Mouse (Mus musculus) stomach, embryonic 15.5 days (tissue): ENCODE data around the gene Pola2. TPM values are rescaled to one million over a fixed set of nuclear protein-coding genes. Genes with fewer than 3 reads are reported as not detected.

ENCODE experiments used
- ATAC-seq: fragments of 200-750 bp; cut with Nextera tagmentation; 2 replicates; pipeline ENCODE4 v1.8.0; 2017; ENCODE audit warnings: low read depth, moderate number of reproducible peaks, moderate TSS enrichment; ENCODE audit not compliant: insufficient read depth, low FRiP score
- H3K27ac ChIP-seq: fragments of 300-500 bp; sonication (generic); 2 replicates; pipeline ENCODE4 v1.5.1; 2015; ENCODE audit warnings: mild to moderate bottlenecking, inconsistent platforms
- H3K27me3 ChIP-seq: fragments of 300-500 bp; sonication (generic); replicated peaks from 2 replicates; pipeline ENCODE4 v1.6.1; 2015; ENCODE audit warnings: inconsistent platforms
- H3K36me3 ChIP-seq: fragments of 300-500 bp; sonication (generic); 2 replicates; pipeline ENCODE4 v1.6.1; 2015; ENCODE audit warnings: inconsistent platforms
- H3K4me1 ChIP-seq: fragments of 300-500 bp; sonication (generic); 2 replicates; pipeline ENCODE4 v1.6.1; 2015; ENCODE audit warnings: inconsistent platforms
- H3K4me2 ChIP-seq: fragments of 300-500 bp; sonication (generic); 2 replicates; pipeline ENCODE4 v1.6.1; 2015; ENCODE audit warnings: mild to moderate bottlenecking, inconsistent platforms
- H3K4me3 ChIP-seq: fragments of 300-500 bp; sonication (generic); replicated peaks from 2 replicates; pipeline ENCODE4 v1.5.1; 2015; ENCODE audit warnings: inconsistent platforms
- H3K9ac ChIP-seq: fragments of 300-500 bp; sonication (generic); 2 replicates; pipeline ENCODE4 v1.6.1; 2015; ENCODE audit warnings: inconsistent platforms
- H3K9me3 ChIP-seq: fragments of 300-500 bp; sonication (generic); 2 replicates; pipeline ENCODE4 v1.6.1; 2016; ENCODE audit warnings: inconsistent platforms
- WGBS: fragments of 180-500 bp; shearing (Covaris S2); methylation state at CpG from one replicate; pipeline ENCODE4 v1.1.7; 2015; 5-methylcytosine and 5-hydroxymethylcytosine counted together
- polyA plus RNA-seq: library from polyadenylated mRNA; unstranded; fragments of >200 nt; fragmentation: Nextera tagmentation; extraction: Ambion mirVana; gene quantifications from 2 replicates; pipeline ENCODE4 v1.2.1, GENCODE M21; 2015

The Pola2 gene
- polyA plus RNA-seq, 1 experiment from 2014 or later: 60.9 TPM

GRCm38 (mm10) chr19:5989585-5989984, 25.6 kb upstream of the Pola2 start:
- WGBS: 36% methylated on average over 6 of the region's 6 CpGs
- Histone ChIP-seq H3K4me2 (peak overlapping the region; percentile 37; the same call in 1 of the 2 replicates), H3K4me3 (no peak overlapping the region), H3K4me1 (peaks cover 18% of the 10 kb centered on the region), H3K27me3 (no peaks in the 10 kb centered on the region), H3K36me3 (0 out of 2 replicates have a peak, but pooled peaks cover 7% of the 10 kb centered on the region), H3K9ac (no peak overlapping the region), H3K27ac (no peak overlapping the region), H3K9me3 (no peaks in the 10 kb centered on the region)
- ATAC-seq: no peak

- Histone ChIP-seq H3K27me3 (no peaks in the 10 kb centered on the region), H3K4me2 (peak overlapping the region; percentile 37), H3K27ac (peak overlapping the region; percentile 36; the same call in 1 of the 2 replicates), H3K9ac (no peak overlapping the region), H3K4me1 (peaks cover 18% of the 10 kb centered on the region), H3K9me3 (no peaks in the 10 kb centered on the region), H3K36me3 (0 out of 2 replicates have a peak, but pooled peaks cover 7% of the 10 kb centered on the region), H3K4me3 (no peak overlapping the region)
- ATAC-seq: peak; percentile 68
- WGBS: 7% methylated on average over 13 of the region's 13 CpGs
Observed at GRCm38 (mm10) chr19:5988815-5989452, 24.9 kb upstream of the Pola2 start.

GRCm38 (mm10) chr19:5988027-5988814, 24.2 kb upstream of the Pola2 start:
- 46% methylated on average over 5 of the region's 5 CpGs for WGBS
- peak overlapping the region; percentile 37; the same call in 1 of the 2 replicates for H3K4me2 ChIP-seq
- no peak overlapping the region for H3K9ac ChIP-seq
- ATAC-seq: no peak
- no peak overlapping the region for H3K4me3 ChIP-seq
- no peaks in the 10 kb centered on the region for H3K27me3 ChIP-seq
- H3K4me1 ChIP-seq: peaks cover 18% of the 10 kb centered on the region
- H3K9me3 ChIP-seq: no peaks in the 10 kb centered on the region
- H3K27ac ChIP-seq: peak overlapping the region; percentile 36; the same call in 1 of the 2 replicates
- H3K36me3 ChIP-seq: 0 out of 2 replicates have a peak, but pooled peaks cover 7% of the 10 kb centered on the region

- Histone ChIP-seq H3K9me3 (no peaks in the 10 kb centered on the region), H3K4me1 (peaks cover 18% of the 10 kb centered on the region), H3K4me3 (no peak within 1 kb of the TSS), H3K27ac (no peak within 1 kb of the TSS), H3K36me3 (no peaks in the 10 kb centered on the region), H3K4me2 (no peak within 1 kb of the TSS), H3K27me3 (no peaks in the 10 kb centered on the region), H3K9ac (no peak within 1 kb of the TSS)
- 44% methylated on average over 4 of the region's 4 CpGs for WGBS
- no peak for ATAC-seq
Observed at GRCm38 (mm10) chr19:5986043-5986442, 22.0 kb upstream of the Pola2 start, which contains the start of gene Slc22a20. Slc22a20 (minus strand) TSS chr19:5986143.

GRCm38 (mm10) chr19:5980477-5980876, 16.5 kb upstream of the Pola2 start:
- ATAC-seq: no peak
- Histone ChIP-seq H3K9ac (no peak overlapping the region), H3K36me3 (no peaks in the 10 kb centered on the region), H3K4me1 (no peaks in the 10 kb centered on the region), H3K27me3 (no peaks in the 10 kb centered on the region), H3K4me2 (no peak overlapping the region), H3K9me3 (no peaks in the 10 kb centered on the region), H3K4me3 (no peak overlapping the region), H3K27ac (no peak overlapping the region)
- 74% methylated on average over 9 of the region's 9 CpGs for WGBS

- ATAC-seq: no peak
- no peak overlapping the region for H3K27ac ChIP-seq
- no peak overlapping the region for H3K4me2 ChIP-seq
- H3K4me3 ChIP-seq: no peak overlapping the region
- H3K9me3 ChIP-seq: no peaks in the 10 kb centered on the region
- H3K9ac ChIP-seq: no peak overlapping the region
- H3K36me3 ChIP-seq: no peaks in the 10 kb centered on the region
- H3K27me3 ChIP-seq: no peaks in the 10 kb centered on the region
- 62% methylated on average over 3 of the region's 3 CpGs for WGBS
- no peaks in the 10 kb centered on the region for H3K4me1 ChIP-seq
Observed at GRCm38 (mm10) chr19:5977717-5978116, 13.7 kb upstream of the Pola2 start.

GRCm38 (mm10) chr19:5975676-5976075, 11.7 kb upstream of the Pola2 start:
- no peak for ATAC-seq
- 73% methylated on average over 4 of the region's 4 CpGs for WGBS

GRCm38 (mm10) chr19:5975112-5975511, 11.1 kb upstream of the Pola2 start:
- Histone ChIP-seq H3K4me1 (no peaks in the 10 kb centered on the region), H3K9ac (no peak overlapping the region), H3K36me3 (no peaks in the 10 kb centered on the region), H3K27me3 (no peaks in the 10 kb centered on the region), H3K9me3 (no peaks in the 10 kb centered on the region), H3K4me3 (no peak overlapping the region), H3K27ac (no peak overlapping the region), H3K4me2 (no peak overlapping the region)
- 66% methylated on average over 4 of the region's 4 CpGs for WGBS
- no peak for ATAC-seq

More at GRCm38 (mm10) chr19:5975676-5976075, 11.7 kb upstream of the Pola2 start:
- no peak overlapping the region for H3K27ac ChIP-seq
- H3K4me1 ChIP-seq: no peaks in the 10 kb centered on the region
- H3K9me3 ChIP-seq: no peaks in the 10 kb centered on the region
- H3K36me3 ChIP-seq: no peaks in the 10 kb centered on the region
- no peak overlapping the region for H3K4me2 ChIP-seq
- no peak overlapping the region for H3K4me3 ChIP-seq
- H3K9ac ChIP-seq: no peak overlapping the region
- H3K27me3 ChIP-seq: no peaks in the 10 kb centered on the region

GRCm38 (mm10) chr19:5967664-5968063, 3.7 kb upstream of the Pola2 start:
- 78% methylated on average over 10 of the region's 10 CpGs for WGBS
- peak; percentile 78; the same call in 1 of the 2 replicates for ATAC-seq
- H3K27me3 ChIP-seq: no peaks in the 10 kb centered on the region

GRCm38 (mm10) chr19:5966786-5967185, 2.8 kb upstream of the Pola2 start:
- Histone ChIP-seq H3K4me2 (no peak overlapping the region), H3K9ac (no peak overlapping the region), H3K36me3 (no peaks in the 10 kb centered on the region), H3K27ac (no peak overlapping the region), H3K4me1 (peaks cover 17% of the 10 kb centered on the region), H3K27me3 (no peaks in the 10 kb centered on the region), H3K4me3 (no peak overlapping the region), H3K9me3 (no peaks in the 10 kb centered on the region)
- WGBS: 62% methylated on average over 6 of the region's 6 CpGs
- 0 out of 2 replicates have a peak, but pooled peaks have one; percentile 28 for ATAC-seq

More at GRCm38 (mm10) chr19:5967664-5968063, 3.7 kb upstream of the Pola2 start:
- Histone ChIP-seq H3K4me1 (peaks cover 13% of the 10 kb centered on the region), H3K27ac (no peak overlapping the region), H3K4me2 (no peak overlapping the region), H3K9me3 (no peaks in the 10 kb centered on the region), H3K4me3 (no peak overlapping the region), H3K9ac (no peak overlapping the region), H3K36me3 (no peaks in the 10 kb centered on the region)

- ATAC-seq: no peak
- no peak overlapping the region for H3K9ac ChIP-seq
- no peak overlapping the region for H3K27ac ChIP-seq
- H3K4me1 ChIP-seq: peaks cover 22% of the 10 kb centered on the region
- 94% methylated on average over 2 of the region's 2 CpGs for WGBS
- H3K4me3 ChIP-seq: no peak overlapping the region
- H3K4me2 ChIP-seq: no peak overlapping the region
- no peaks in the 10 kb centered on the region for H3K27me3 ChIP-seq
- no peaks in the 10 kb centered on the region for H3K9me3 ChIP-seq
- 0 out of 2 replicates have a peak, but pooled peaks cover 3% of the 10 kb centered on the region for H3K36me3 ChIP-seq
Observed at GRCm38 (mm10) chr19:5965910-5966309, 1.9 kb upstream of the Pola2 start.

GRCm38 (mm10) chr19:5965280-5965679, 1.3 kb upstream of the Pola2 start:
- Histone ChIP-seq H3K36me3 (0 out of 2 replicates have a peak, but pooled peaks cover 3% of the 10 kb centered on the region), H3K9me3 (no peaks in the 10 kb centered on the region), H3K27ac (no peak overlapping the region), H3K4me3 (no peak overlapping the region), H3K4me2 (peak overlapping the region; percentile 72; the same call in 1 of the 2 replicates), H3K27me3 (no peaks in the 10 kb centered on the region), H3K9ac (no peak overlapping the region), H3K4me1 (peaks cover 22% of the 10 kb centered on the region)
- 0 out of 2 replicates have a peak, but pooled peaks have one; percentile 32 for ATAC-seq
- 9% methylated on average over 4 of the region's 4 CpGs for WGBS
